Mouse (Mus musculus) olfactory bulb, adult 2 months (tissue): ENCODE results near the gene Tbc1d23. TPM values are rescaled to one million over a fixed set of nuclear protein-coding genes. Genes with fewer than 3 reads are reported as not detected.
A peak's percentile ranks its signal among the peaks of the same experiment; 100 is the strongest.

Experiments
- H3K27ac ChIP-seq: fragments of 200-500 bp; 2 replicates; pipeline ENCODE4 v1.5.1; 2012; ENCODE audit warnings: low read depth, low read length; ENCODE audit not compliant: insufficient read depth
- H3K4me1 ChIP-seq: fragments of 200-500 bp; 2 replicates; pipeline ENCODE4 v1.6.1; 2012; ENCODE audit warnings: low read length; ENCODE audit not compliant: control insufficient read depth, insufficient read depth
- H3K4me3 ChIP-seq: fragments of 200-500 bp; 2 replicates; pipeline ENCODE4 v1.5.1; 2012; ENCODE audit warnings: mild to moderate bottlenecking, low read depth, low read length, moderate library complexity; ENCODE audit not compliant: insufficient read depth
- CTCF ChIP-seq: fragments of 200-500 bp; IDR thresholded peaks from 2 replicates; pipeline ENCODE4 v1.5.1; 2012; ENCODE audit warnings: low read depth, mild to moderate bottlenecking, low read length, moderate library complexity; ENCODE audit not compliant: insufficient read depth
- POLR2A ChIP-seq: fragments of 200-500 bp; IDR thresholded peaks from 2 replicates; pipeline ENCODE4 v1.6.1; 2012; ENCODE audit warnings: mild to moderate bottlenecking, low read depth, low read length, moderate library complexity; ENCODE audit not compliant: insufficient read depth
- WGBS: fragments of 180-500 bp; shearing (Covaris S2); methylation state at CpG from one replicate; pipeline ENCODE4 v1.1.7; 2018; 5-methylcytosine and 5-hydroxymethylcytosine counted together
- polyA plus RNA-seq: library from polyadenylated mRNA; stranded (reverse); fragments of >200 nt; gene quantifications from 2 replicates; pipeline ENCODE4 v1.2.4, GENCODE M21; 2012; ENCODE audit warnings: low replicate concordance; ENCODE audit not compliant: missing spikeins, insufficient read depth, insufficient read length

The Tbc1d23 gene
- polyA plus RNA-seq, 1 experiment: not detected

DNA sequence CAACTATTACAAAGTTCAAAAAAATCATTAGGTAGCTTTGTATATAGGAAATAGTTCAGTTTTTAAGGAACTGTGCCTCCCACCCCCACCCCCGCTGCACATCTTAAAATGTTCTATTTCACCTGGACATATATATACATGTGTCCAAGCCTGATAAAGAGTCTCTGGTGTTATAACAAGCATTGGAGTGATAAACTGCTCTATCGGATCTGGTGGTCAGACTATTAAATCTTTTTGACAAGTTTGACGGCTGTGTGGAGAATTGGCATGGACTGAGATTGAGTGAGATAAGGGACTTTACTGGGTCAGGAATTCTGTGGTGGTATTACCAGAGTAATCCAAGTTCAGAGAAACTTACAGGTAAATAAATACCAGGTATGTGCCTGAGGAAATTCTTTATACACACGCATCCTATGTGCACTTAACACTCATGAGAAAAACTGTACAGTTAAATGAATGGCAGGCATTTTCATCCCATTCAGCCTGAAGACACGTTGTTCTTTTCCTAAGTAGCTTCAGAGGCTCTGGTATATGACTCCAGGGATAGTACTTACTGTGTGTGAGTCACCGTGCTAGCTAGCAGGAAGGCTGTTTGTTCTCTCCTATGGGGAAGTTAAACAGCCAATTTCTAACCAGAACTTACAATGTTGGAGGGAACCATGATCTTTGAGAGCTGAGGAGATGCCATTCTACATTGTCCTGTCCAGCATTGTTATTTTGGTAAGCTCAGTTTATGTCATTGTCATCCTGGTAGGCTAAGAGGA is 108.4 kb downstream of the Tbc1d23 start:
- TF ChIP-seq CTCF (no peak), POLR2A (no peak)
- H3K27ac ChIP-seq: no peak overlapping the region
- H3K4me3 ChIP-seq: no peak overlapping the region; the same call in 1 of the 2 replicates
- H3K4me1 ChIP-seq: no peaks in the 10 kb centered on the region; the same call in 1 of the 2 replicates
- 38% methylated on average over 6 of the region's 6 CpGs for WGBS

DNA sequence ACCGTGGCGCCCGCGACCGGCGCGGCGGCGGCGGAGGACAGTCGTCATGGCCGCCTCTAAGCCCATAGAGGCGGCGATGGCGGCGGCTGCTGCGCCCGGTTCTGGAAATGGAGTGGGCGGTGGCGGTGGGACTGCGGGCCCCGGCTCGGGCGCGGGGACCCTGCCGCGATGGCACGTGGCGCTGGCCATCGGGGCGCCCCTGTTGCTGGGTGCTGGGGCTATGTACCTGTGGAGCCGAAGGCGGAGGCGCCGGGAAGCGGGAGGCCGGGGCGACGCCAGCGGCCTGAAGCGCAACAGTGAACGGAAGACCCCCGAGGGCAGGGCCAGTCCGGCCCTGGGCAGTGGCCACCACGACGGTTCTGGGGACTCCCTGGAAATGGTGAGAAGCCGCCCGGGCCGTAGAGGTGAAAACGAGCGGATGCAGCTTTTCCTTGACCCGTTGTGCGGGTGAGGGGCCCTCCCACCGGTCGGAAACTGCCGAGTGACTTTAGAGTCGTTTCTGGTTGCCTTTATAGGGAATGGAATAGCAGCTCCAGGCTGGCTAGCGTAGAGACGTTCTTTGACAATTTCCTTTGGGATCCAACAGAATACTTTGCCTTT is 109.4 kb downstream of the Tbc1d23 start:
- TF ChIP-seq CTCF (no peak), POLR2A (no peak)
- WGBS: under 1% methylated on average over 59 of the region's 59 CpGs
- H3K4me3 ChIP-seq: peak overlapping the region; percentile 86
- no peaks in the 10 kb centered on the region; the same call in 1 of the 2 replicates for H3K4me1 ChIP-seq
- H3K27ac ChIP-seq: peak overlapping the region; percentile 65

- Histone ChIP-seq H3K4me3 (peak within 1 kb of the TSS; percentile 86), H3K4me1 (no peaks in the 10 kb centered on the region; the same call in 1 of the 2 replicates), H3K27ac (peak within 1 kb of the TSS; percentile 99)
- WGBS: under 1% methylated on average over 37 of the region's 37 CpGs
- TF ChIP-seq CTCF: no peak
- TF ChIP-seq POLR2A: peak; percentile 43; the same call in 1 of the 2 replicates
Measured at GRCm38 (mm10) chr16:57120913-57121815, 110.1 kb downstream of the Tbc1d23 start, which contains the start of gene Tomm70a. Gene Tomm70a, plus strand, starts transcription at chr16:57121703.

Other genes with a start within 250 kb of the Tbc1d23 start
- gene Tmem45a2, start 160.1 kb downstream of the Tbc1d23 start, polyA plus RNA-seq: not detected in 2 replicates
- 102 TPM in 1 of 2 replicates, not detected in the other for gene Tomm70a, start 109.8 kb downstream of the Tbc1d23 start, polyA plus RNA-seq
- gene Nit2, start 64.2 kb downstream of the Tbc1d23 start, polyA plus RNA-seq: not detected in 2 replicates
- not detected in 2 replicates for gene Tmem30c, start 61.4 kb upstream of the Tbc1d23 start, polyA plus RNA-seq
- not detected in 2 replicates for gene Filip1l, start 121.6 kb upstream of the Tbc1d23 start, polyA plus RNA-seq